Mouse (Mus musculus): ENCODE results near the gene C530008M17Rik.

GRCm38 (mm10) chr5:76773492-76774158, 117.3 kb downstream of the C530008M17Rik start:
- TF ChIP-seq POLR2A (IDR thresholded peaks at IDR 0.05; ENCODE audit: low read depth, low read length), result no peak
- no peak for TF ChIP-seq CTCF (conservative IDR thresholded peaks at IDR 0.05; ENCODE audit: insufficient read depth, insufficient read length, low read depth, low read length)
